Mouse (Mus musculus): ENCODE data around the gene Tgfbr2. TPM values are rescaled to one million over a fixed set of nuclear protein-coding genes. Genes with fewer than 3 reads are reported as not detected.

Gene Tgfbr2
- polyA plus RNA-seq, 1 experiment from 2014 or later = 10.3 TPM

GRCm38 (mm10) chr9:116192253-116192652, 17.1 kb upstream of the Tgfbr2 start:
- no peaks in the 10 kb centered on the region for H3K9me3 ChIP-seq
- H3K9ac ChIP-seq = no peak overlapping the region
- no peaks in the 10 kb centered on the region for H3K27me3 ChIP-seq
- WGBS = 88% methylated on average over 7 of the region's 7 CpGs
- no peak overlapping the region for H3K4me3 ChIP-seq
- H3K36me3 ChIP-seq = no peaks in the 10 kb centered on the region
- H3K27ac ChIP-seq (replicated peaks) = no peak overlapping the region
- no peak for ATAC-seq (ENCODE audit: low read depth)
- H3K4me1 ChIP-seq (replicated peaks) = no peaks in the 10 kb centered on the region
- H3K4me2 ChIP-seq = no peak overlapping the region

DNA sequence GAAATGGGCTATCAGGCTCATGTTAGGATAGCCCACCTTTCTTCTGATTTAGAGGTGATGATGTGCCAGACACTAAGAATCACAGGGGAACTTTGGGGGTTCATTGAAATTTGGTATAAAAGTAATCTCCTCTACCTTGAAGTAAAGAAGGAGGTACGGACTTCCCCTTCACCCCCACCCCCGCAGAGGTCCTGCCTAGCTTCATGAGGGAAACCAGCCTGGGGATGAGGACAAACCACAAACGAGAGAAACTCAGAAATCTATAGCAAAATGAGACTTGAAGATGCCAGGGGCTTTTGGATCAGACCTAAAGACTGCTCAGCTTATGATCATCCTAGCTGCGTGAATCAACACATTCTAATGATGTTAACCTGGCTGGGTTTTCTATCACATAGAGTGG, 14.7 kb upstream of the Tgfbr2 start:
- Histone ChIP-seq H3K4me2 (no peak overlapping the region), H3K4me3 (no peak overlapping the region), H3K27me3 (no peaks in the 10 kb centered on the region), H3K9me3 (no peaks in the 10 kb centered on the region), H3K27ac (replicated peaks) (no peak overlapping the region), H3K36me3 (no peaks in the 10 kb centered on the region), H3K9ac (no peak overlapping the region), H3K4me1 (replicated peaks) (no peaks in the 10 kb centered on the region)
- no peak for ATAC-seq (ENCODE audit: low read depth)
- 88% methylated on average over 4 of the region's 4 CpGs for WGBS

DNA sequence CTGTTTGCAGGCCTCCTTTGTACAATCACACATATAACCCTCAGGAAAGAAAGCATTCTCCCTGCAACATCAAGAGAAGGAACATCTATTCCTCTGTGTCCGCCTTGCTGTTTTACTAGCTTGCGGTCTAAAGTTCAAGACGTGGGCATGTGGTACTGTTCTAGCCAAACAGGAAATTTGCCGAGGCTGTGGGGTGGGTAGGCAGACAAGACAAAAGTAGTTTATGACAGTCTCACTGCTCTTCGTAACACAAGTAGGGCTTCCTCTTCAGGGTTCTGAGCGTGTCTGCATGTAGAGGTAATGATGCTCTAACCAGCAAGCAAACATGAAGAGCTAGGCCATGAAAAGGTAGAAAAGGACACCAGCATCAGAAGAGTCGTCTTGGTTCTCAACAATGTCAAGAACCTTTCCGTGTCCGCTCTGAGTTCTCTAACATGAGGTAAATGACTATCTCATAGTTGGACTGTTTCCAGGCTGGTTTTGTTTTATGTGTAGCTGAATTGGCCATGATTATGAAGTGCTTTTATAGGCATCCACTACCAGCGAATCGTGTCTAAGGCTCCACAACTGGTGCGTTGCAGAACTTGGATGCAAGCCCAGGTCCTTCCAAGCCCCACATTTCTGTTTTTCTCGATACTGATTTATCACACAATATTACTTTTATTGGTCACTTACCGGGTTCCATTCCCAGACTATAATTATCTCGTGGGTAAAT, 13.9 kb upstream of the Tgfbr2 start:
- H3K4me2 ChIP-seq = no peak overlapping the region
- no peak overlapping the region for H3K27ac ChIP-seq (replicated peaks)
- no peak overlapping the region for H3K4me3 ChIP-seq
- H3K4me1 ChIP-seq (replicated peaks) = no peaks in the 10 kb centered on the region
- no peaks in the 10 kb centered on the region for H3K36me3 ChIP-seq
- WGBS = 80% methylated on average over 15 of the region's 15 CpGs
- H3K9ac ChIP-seq = no peak overlapping the region
- no peaks in the 10 kb centered on the region for H3K27me3 ChIP-seq
- ATAC-seq (ENCODE audit: low read depth) = no peak
- no peaks in the 10 kb centered on the region for H3K9me3 ChIP-seq

- Histone ChIP-seq H3K4me2 (no peak overlapping the region), H3K27ac (replicated peaks) (no peak overlapping the region), H3K9me3 (no peaks in the 10 kb centered on the region), H3K4me1 (replicated peaks) (no peaks in the 10 kb centered on the region), H3K9ac (no peak overlapping the region), H3K27me3 (no peaks in the 10 kb centered on the region), H3K36me3 (no peaks in the 10 kb centered on the region), H3K4me3 (no peak overlapping the region)
- 84% methylated on average over 10 of the region's 10 CpGs for WGBS
- ATAC-seq (ENCODE audit: low read depth) = no peak
Measured at GRCm38 (mm10) chr9:116187181-116187731, 12.1 kb upstream of the Tgfbr2 start.

- Histone ChIP-seq H3K9ac (no peak overlapping the region), H3K4me2 (no peak overlapping the region), H3K4me3 (no peak overlapping the region), H3K4me1 (replicated peaks) (no peaks in the 10 kb centered on the region), H3K36me3 (no peaks in the 10 kb centered on the region), H3K9me3 (no peaks in the 10 kb centered on the region), H3K27me3 (no peaks in the 10 kb centered on the region), H3K27ac (replicated peaks) (no peak overlapping the region)
- 94% methylated on average over 5 of the region's 5 CpGs for WGBS
- ATAC-seq (ENCODE audit: low read depth) = no peak
Measured at GRCm38 (mm10) chr9:116184903-116185302, 9.7 kb upstream of the Tgfbr2 start.

DNA sequence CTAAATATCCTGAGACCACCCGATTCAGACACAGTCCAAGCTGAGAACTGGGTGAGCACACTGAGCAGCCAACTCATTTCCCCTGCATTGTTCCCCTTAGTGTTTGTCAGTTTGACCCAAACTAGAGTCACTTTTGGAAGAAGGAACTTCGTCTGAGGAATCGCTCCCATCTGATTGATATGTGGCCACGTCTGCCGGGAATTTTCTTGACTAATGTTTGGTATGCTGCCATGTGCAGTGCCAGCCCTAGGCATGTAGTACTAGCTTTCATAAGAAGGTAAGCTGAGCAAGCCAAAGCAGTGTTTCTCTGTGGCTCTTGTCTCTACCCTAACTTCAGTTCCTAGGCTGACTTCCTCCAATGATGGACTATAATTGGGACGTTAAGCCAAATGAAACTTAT, 7.9 kb upstream of the Tgfbr2 start:
- H3K27me3 ChIP-seq = no peaks in the 10 kb centered on the region
- H3K27ac ChIP-seq (replicated peaks) = no peak overlapping the region
- WGBS = 93% methylated on average over 6 of the region's 6 CpGs
- no peak overlapping the region for H3K4me2 ChIP-seq
- no peaks in the 10 kb centered on the region for H3K4me1 ChIP-seq (replicated peaks)
- H3K9ac ChIP-seq = no peak overlapping the region
- no peaks in the 10 kb centered on the region for H3K36me3 ChIP-seq
- H3K4me3 ChIP-seq = no peak overlapping the region
- H3K9me3 ChIP-seq = no peaks in the 10 kb centered on the region
- no peak for ATAC-seq (ENCODE audit: low read depth)

DNA sequence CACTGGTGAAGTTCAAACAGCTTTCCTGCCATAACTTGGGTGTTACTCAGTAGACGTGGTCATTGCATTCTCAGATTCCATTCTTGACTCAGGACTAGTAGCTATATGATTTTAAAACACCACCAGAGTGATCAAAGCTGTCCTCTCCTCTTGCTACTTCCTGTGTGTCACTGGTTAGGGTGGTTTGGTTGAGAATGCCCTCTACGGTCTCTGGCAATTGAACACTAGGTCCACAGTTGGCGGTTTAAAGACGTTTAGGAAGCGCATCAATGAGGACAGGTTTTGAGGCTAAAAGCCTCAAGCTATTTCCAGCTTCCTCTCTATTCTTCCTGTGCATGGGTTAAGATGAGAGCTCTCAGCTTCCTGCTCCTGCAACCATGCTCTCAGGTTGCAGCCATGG, 6.4 kb upstream of the Tgfbr2 start:
- H3K4me3 ChIP-seq = no peak overlapping the region
- no peak overlapping the region for H3K9ac ChIP-seq
- no peak overlapping the region for H3K4me2 ChIP-seq
- no peaks in the 10 kb centered on the region for H3K9me3 ChIP-seq
- 88% methylated on average over 5 of the region's 5 CpGs for WGBS
- H3K4me1 ChIP-seq (replicated peaks) = no peaks in the 10 kb centered on the region
- H3K27me3 ChIP-seq = peaks cover 5% of the 10 kb centered on the region
- H3K36me3 ChIP-seq = no peaks in the 10 kb centered on the region
- ATAC-seq (ENCODE audit: low read depth) = no peak
- no peak overlapping the region for H3K27ac ChIP-seq (replicated peaks)

GRCm38 (mm10) chr9:116178151-116178550, 3.0 kb upstream of the Tgfbr2 start:
- WGBS = 83% methylated on average over 3 of the region's 3 CpGs
- no peak overlapping the region for H3K4me3 ChIP-seq
- H3K27me3 ChIP-seq = peaks cover 39% of the 10 kb centered on the region

DNA sequence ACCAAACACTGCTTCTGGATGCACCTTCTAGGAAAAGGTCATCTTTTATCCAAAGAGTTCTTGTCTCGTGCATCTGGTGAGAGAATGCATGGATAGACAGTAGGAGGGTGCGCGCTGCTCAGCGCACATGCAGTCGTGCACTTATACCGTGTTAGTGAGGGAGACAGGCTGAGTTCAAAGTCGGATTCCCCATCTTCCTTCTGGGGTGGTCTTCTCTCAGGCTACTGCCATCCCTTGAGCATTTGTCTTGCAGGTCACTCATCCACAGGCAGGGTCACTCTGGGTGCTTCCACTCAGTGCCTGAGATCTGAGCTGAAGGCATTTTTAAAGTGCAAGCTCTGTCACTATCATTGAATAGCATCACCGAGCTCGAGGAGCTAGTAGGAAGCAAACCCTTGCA, 1.9 kb upstream of the Tgfbr2 start:
- Histone ChIP-seq H3K27ac (replicated peaks) (no peak overlapping the region), H3K36me3 (no peaks in the 10 kb centered on the region), H3K4me3 (no peak overlapping the region), H3K27me3 (peaks cover 39% of the 10 kb centered on the region), H3K9me3 (no peaks in the 10 kb centered on the region), H3K9ac (no peak overlapping the region), H3K4me1 (replicated peaks) (peaks cover 18% of the 10 kb centered on the region), H3K4me2 (no peak overlapping the region)
- 90% methylated on average over 9 of the region's 9 CpGs for WGBS
- no peak for ATAC-seq (ENCODE audit: low read depth)

More at GRCm38 (mm10) chr9:116178151-116178550, 3.0 kb upstream of the Tgfbr2 start:
- ATAC-seq (ENCODE audit: low read depth) = no peak
- Histone ChIP-seq H3K9ac (no peak overlapping the region), H3K36me3 (no peaks in the 10 kb centered on the region), H3K4me2 (no peak overlapping the region), H3K4me1 (replicated peaks) (peaks cover 18% of the 10 kb centered on the region), H3K27ac (replicated peaks) (no peak overlapping the region), H3K9me3 (no peaks in the 10 kb centered on the region)

DNA sequence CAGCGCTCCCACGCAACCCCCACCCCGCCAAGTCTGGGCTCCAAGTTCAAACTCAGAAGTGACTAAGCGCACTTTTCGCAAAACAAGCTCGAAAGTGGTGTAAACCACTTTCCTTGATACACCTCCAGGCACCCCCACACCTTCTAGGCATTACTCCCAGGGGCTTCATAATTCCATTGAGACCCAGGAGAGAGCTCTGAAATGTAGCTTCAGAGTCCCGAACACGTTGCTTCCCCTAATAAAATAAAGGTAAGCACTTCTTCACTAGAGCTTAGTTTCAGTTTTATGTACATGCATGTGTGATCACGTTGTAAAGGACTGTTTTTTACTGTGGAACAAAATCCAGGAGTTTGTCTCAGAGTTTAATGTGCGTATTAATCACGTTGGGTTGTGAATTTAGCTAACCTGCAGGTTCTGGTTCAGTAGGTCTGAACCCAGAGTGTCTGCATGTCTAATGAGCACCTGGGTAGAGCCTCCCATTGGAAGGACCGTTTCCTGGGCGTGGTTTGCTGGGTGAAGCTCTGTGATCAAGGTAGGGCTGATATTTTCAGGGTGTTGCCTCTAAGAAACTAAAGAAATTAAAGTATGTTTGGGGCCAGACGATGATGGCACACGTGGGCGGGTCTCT, 442 bp upstream of the Tgfbr2 start:
- Histone ChIP-seq H3K4me2 (peak overlapping the region; percentile 90), H3K27me3 (peaks cover 39% of the 10 kb centered on the region), H3K9ac (peak overlapping the region; percentile 79), H3K4me3 (peak overlapping the region; percentile 57), H3K4me1 (replicated peaks) (peaks cover 18% of the 10 kb centered on the region), H3K27ac (replicated peaks) (peak overlapping the region; percentile 79), H3K9me3 (no peaks in the 10 kb centered on the region), H3K36me3 (no peaks in the 10 kb centered on the region)
- ATAC-seq (ENCODE audit: low read depth) = no peak
- WGBS = 11% methylated on average over 16 of the region's 16 CpGs

- no peak for ATAC-seq (ENCODE audit: low read depth)
- H3K36me3 ChIP-seq = no peaks in the 10 kb centered on the region
- peak overlapping the region; percentile 79 for H3K9ac ChIP-seq
- H3K27ac ChIP-seq (replicated peaks) = no peak overlapping the region
- no peaks in the 10 kb centered on the region for H3K9me3 ChIP-seq
- peaks cover 24% of the 10 kb centered on the region for H3K4me1 ChIP-seq (replicated peaks)
- WGBS = 82% methylated on average over 16 of the region's 16 CpGs
- peak overlapping the region; percentile 57 for H3K4me3 ChIP-seq
- H3K4me2 ChIP-seq = peak overlapping the region; percentile 90
- H3K27me3 ChIP-seq = peaks cover 39% of the 10 kb centered on the region
Measured at GRCm38 (mm10) chr9:116173473-116174170, 1.5 kb downstream of the Tgfbr2 start.

- no peak for ATAC-seq (ENCODE audit: low read depth)
- WGBS = 84% methylated on average over 6 of the region's 6 CpGs
- H3K36me3 ChIP-seq = no peaks in the 10 kb centered on the region
- H3K27ac ChIP-seq (replicated peaks) = no peak overlapping the region
- H3K27me3 ChIP-seq = peaks cover 39% of the 10 kb centered on the region
- peak overlapping the region; percentile 90 for H3K4me2 ChIP-seq
- 0 out of 2 replicates have a peak overlapping the region, but pooled peaks have one; percentile 57 for H3K4me3 ChIP-seq
- H3K9ac ChIP-seq = no peak overlapping the region
- no peaks in the 10 kb centered on the region for H3K9me3 ChIP-seq
- H3K4me1 ChIP-seq (replicated peaks) = peaks cover 24% of the 10 kb centered on the region
Measured at GRCm38 (mm10) chr9:116173059-116173458, 2.1 kb downstream of the Tgfbr2 start.

Data from neural tube, embryonic 13.5 days (tissue).